ENCODE assay signal across 31 mouse cellular contexts in genomic region chr9:13491107-13491506, GRCm38 (mm10). TPM values are rescaled to one million over a fixed set of nuclear protein-coding genes. Genes with fewer than 3 reads are reported as not detected.
"Had no signal": no experiment of that assay in that cellular context is flagged by ENCODE, and none has a peak within 500 bp of the region (broad histone marks: within the 10 kb centered on the region; RNA-seq: fewer than 3 reads in every experiment).

No protein-coding gene starts in this region.

- H3K36me3 ChIP-seq: heart, embryonic 10.5 days; heart, embryonic 12.5 days; hindbrain, embryonic 10.5 days; hindbrain, embryonic 12.5 days; kidney, embryonic 15.5 days; limb, embryonic 10.5 days; limb, embryonic 12.5 days had no signal

- H3K27me3 ChIP-seq: heart, embryonic 12.5 days; hindbrain, embryonic 12.5 days; kidney, embryonic 15.5 days; limb, embryonic 12.5 days had no signal

- H3K27ac ChIP-seq: heart, embryonic 10.5 days; hindbrain, embryonic 10.5 days; hindbrain, embryonic 12.5 days; hindbrain, embryonic 14.5 days; kidney, embryonic 15.5 days; kidney, postnatal 0 days; limb, embryonic 10.5 days; limb, embryonic 12.5 days had no signal

- H3K4me3 ChIP-seq: gastrocnemius, adult 2 months; heart, embryonic 10.5 days; heart, embryonic 12.5 days; hindbrain, embryonic 10.5 days; hindbrain, embryonic 12.5 days; kidney, embryonic 15.5 days; limb, embryonic 10.5 days; limb, embryonic 12.5 days had no signal

- DNase-seq: gastrocnemius, adult 2 months; gastrocnemius, postnatal 10 days; gastrocnemius, postnatal 25 days; heart, adult 18-20 months; heart, postnatal 10 days; heart, postnatal 4 days; kidney, adult 11 months; kidney, adult 2 months; kidney, adult 9 months; kidney, postnatal 14 days; kidney, postnatal 36 days; layer of hippocampus, adult 9-11 months; layer of hippocampus, postnatal 36 days had no signal

- H3K4me1 ChIP-seq: hindbrain, embryonic 10.5 days; hindbrain, embryonic 12.5 days had no signal

- ATAC-seq: forebrain, embryonic 16.5 days; hindbrain, embryonic 16.5 days; inflammation-experienced regulatory T-cells, adult 6 months; intestine, embryonic 16.5 days had no signal

- H3K4me2 ChIP-seq: heart, embryonic 12.5 days; hindbrain, embryonic 12.5 days; hindbrain, embryonic 14.5 days; kidney, embryonic 15.5 days; limb, embryonic 12.5 days had no signal

- H3K9ac ChIP-seq: heart, embryonic 12.5 days; hindbrain, embryonic 12.5 days; hindbrain, embryonic 14.5 days; kidney, embryonic 15.5 days; limb, embryonic 12.5 days had no signal

- H3K9me3 ChIP-seq: heart, embryonic 10.5 days; heart, embryonic 12.5 days; hindbrain, embryonic 10.5 days; hindbrain, embryonic 12.5 days; kidney, embryonic 15.5 days; limb, embryonic 10.5 days; limb, embryonic 12.5 days had no signal

RNA-seq across cellular contexts. Expression of gene Gm17571, which starts 44.6 kb away (rescaled TPM):
- polyA plus RNA-seq: forebrain, embryonic 16.5 days; frontal cortex, adult 2 months; heart, embryonic 10.5 days; heart, embryonic 12.5 days; heart, embryonic 14.5 days; heart, embryonic 16.5 days; hindbrain, embryonic 10.5 days; hindbrain, embryonic 12.5 days; hindbrain, embryonic 14.5 days; hindbrain, embryonic 16.5 days; inflammation-experienced regulatory T-cells, adult 6 months; intestine, embryonic 16.5 days; kidney, adult 2 months; kidney, embryonic 15.5 days; kidney, postnatal 0 days; large intestine, adult 2 months; limb, embryonic 10.5 days; limb, embryonic 12.5 days; limb, embryonic 14.5 days had no signal
